Mouse (Mus musculus): ENCODE results near the gene H2-DMb1. TPM values are rescaled to one million over a fixed set of nuclear protein-coding genes. Genes with fewer than 3 reads are reported as not detected.

H2-DMb1 gene
- polyA plus RNA-seq, 1 experiment from 2014 or later: 2.6 TPM

- TF ChIP-seq CTCF (IDR thresholded peaks at IDR 0.05; ENCODE audit: low read depth) (peak; percentile 50), EP300 (optimal IDR thresholded peaks at IDR 0.05) (no peak)
- Histone ChIP-seq H3K9ac (ENCODE audit: low read length) (no peak overlapping the region), H3K4me2 (replicated peaks; ENCODE audit: low read depth) (no peak overlapping the region), H3K36me3 (ENCODE audit: control insufficient read depth, insufficient read depth, low read length) (peaks cover 36% of the 10 kb centered on the region), H3K4me3 (ENCODE audit: low read depth, low read length) (no peak overlapping the region), H3K27me3 (ENCODE audit: control insufficient read depth, insufficient read depth, low read length) (no peaks in the 10 kb centered on the region), H3K9me3 (ENCODE audit: control insufficient read depth, low read length) (no peaks in the 10 kb centered on the region), H3K27ac (replicated peaks) (peak overlapping the region; percentile 20; the same call in 1 of the 2 replicates), H3K4me1 (replicated peaks; ENCODE audit: control insufficient read depth, insufficient read depth) (no peaks in the 10 kb centered on the region)
- ATAC-seq (ENCODE audit: low FRiP score, low TSS enrichment): peak; percentile 22; the same call in 1 of the 2 replicates
- 77% methylated on average over 14 of the region's 14 CpGs for WGBS
- no peak for DNase-seq (ENCODE audit: low spot score)
Measured at GRCm38 (mm10) chr17:34109038-34109805, 43.6 kb upstream of the H2-DMb1 start.

- 65% methylated on average over 3 of the region's 3 CpGs for WGBS
- TF ChIP-seq CTCF (IDR thresholded peaks at IDR 0.05; ENCODE audit: low read depth) (no peak), EP300 (optimal IDR thresholded peaks at IDR 0.05) (no peak)
- no peak overlapping the region for H3K9ac ChIP-seq (ENCODE audit: low read length)
- H3K4me2 ChIP-seq (replicated peaks; ENCODE audit: low read depth): no peak overlapping the region
- peak; percentile 49 for ATAC-seq (ENCODE audit: low FRiP score, low TSS enrichment)
- no peaks in the 10 kb centered on the region for H3K27me3 ChIP-seq (ENCODE audit: control insufficient read depth, insufficient read depth, low read length)
- H3K4me3 ChIP-seq (ENCODE audit: low read depth, low read length): no peak overlapping the region
- no peaks in the 10 kb centered on the region for H3K9me3 ChIP-seq (ENCODE audit: control insufficient read depth, low read length)
- peak overlapping the region; percentile 20; the same call in 1 of the 2 replicates for H3K27ac ChIP-seq (replicated peaks)
- H3K36me3 ChIP-seq (ENCODE audit: control insufficient read depth, insufficient read depth, low read length): peaks cover 40% of the 10 kb centered on the region
- no peaks in the 10 kb centered on the region for H3K4me1 ChIP-seq (replicated peaks; ENCODE audit: control insufficient read depth, insufficient read depth)
- no peak for DNase-seq (ENCODE audit: low spot score)
Measured at GRCm38 (mm10) chr17:34109806-34110195, 43.1 kb upstream of the H2-DMb1 start.

DNA sequence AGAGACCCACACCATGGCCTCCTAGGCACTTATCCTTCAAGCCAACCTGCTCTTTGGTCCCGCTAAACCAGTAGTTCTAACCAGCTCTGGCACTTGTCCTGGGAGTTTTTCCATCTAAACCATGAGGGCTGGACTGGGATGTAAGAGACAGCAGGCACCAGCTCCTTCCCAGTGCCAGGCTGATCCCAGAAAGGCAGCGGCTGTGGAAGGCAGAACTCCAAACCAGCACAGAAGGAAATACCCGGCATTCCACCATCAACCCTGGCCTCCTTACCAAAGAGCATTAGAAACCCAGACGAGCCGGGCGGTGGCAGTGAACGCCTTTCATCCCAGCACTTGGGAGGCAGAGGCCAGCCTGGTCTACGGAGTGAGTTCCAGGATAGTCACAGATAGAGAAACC lies 42.6 kb upstream of the H2-DMb1 start:
- TF ChIP-seq CTCF (IDR thresholded peaks at IDR 0.05; ENCODE audit: low read depth) (no peak), EP300 (optimal IDR thresholded peaks at IDR 0.05) (no peak)
- no peak overlapping the region; the same call in 1 of the 2 replicates for H3K27ac ChIP-seq (replicated peaks)
- no peak overlapping the region for H3K9ac ChIP-seq (ENCODE audit: low read length)
- H3K9me3 ChIP-seq (ENCODE audit: control insufficient read depth, low read length): no peaks in the 10 kb centered on the region
- H3K36me3 ChIP-seq (ENCODE audit: control insufficient read depth, insufficient read depth, low read length): peaks cover 46% of the 10 kb centered on the region
- H3K27me3 ChIP-seq (ENCODE audit: control insufficient read depth, insufficient read depth, low read length): no peaks in the 10 kb centered on the region
- ATAC-seq (ENCODE audit: low FRiP score, low TSS enrichment) (peak; percentile 6; the same call in 1 of the 2 replicates), DNase-seq (ENCODE audit: low spot score) (no peak)
- H3K4me2 ChIP-seq (replicated peaks; ENCODE audit: low read depth): no peak overlapping the region
- H3K4me3 ChIP-seq (ENCODE audit: low read depth, low read length): no peak overlapping the region
- H3K4me1 ChIP-seq (replicated peaks; ENCODE audit: control insufficient read depth, insufficient read depth): no peaks in the 10 kb centered on the region
- 51% methylated on average over 8 of the region's 8 CpGs for WGBS

- peaks cover 61% of the 10 kb centered on the region for H3K36me3 ChIP-seq (ENCODE audit: control insufficient read depth, insufficient read depth, low read length)
- no peaks in the 10 kb centered on the region for H3K27me3 ChIP-seq (ENCODE audit: control insufficient read depth, insufficient read depth, low read length)
- no peaks in the 10 kb centered on the region for H3K9me3 ChIP-seq (ENCODE audit: control insufficient read depth, low read length)
- H3K4me1 ChIP-seq (replicated peaks; ENCODE audit: control insufficient read depth, insufficient read depth): no peaks in the 10 kb centered on the region
- DNase-seq (ENCODE audit: low spot score) (no peak), ATAC-seq (ENCODE audit: low FRiP score, low TSS enrichment) (no peak)
- WGBS: 89% methylated on average over 7 of the region's 7 CpGs
- no peak overlapping the region for H3K9ac ChIP-seq (ENCODE audit: low read length)
- H3K4me2 ChIP-seq (replicated peaks; ENCODE audit: low read depth): no peak overlapping the region
- no peak overlapping the region for H3K27ac ChIP-seq (replicated peaks)
- no peak overlapping the region for H3K4me3 ChIP-seq (ENCODE audit: low read depth, low read length)
- TF ChIP-seq EP300 (optimal IDR thresholded peaks at IDR 0.05) (no peak), CTCF (IDR thresholded peaks at IDR 0.05; ENCODE audit: low read depth) (no peak)
Measured at GRCm38 (mm10) chr17:34114114-34114513, 38.8 kb upstream of the H2-DMb1 start.

- DNase-seq (ENCODE audit: low spot score) (no peak), ATAC-seq (ENCODE audit: low FRiP score, low TSS enrichment) (no peak)
- Histone ChIP-seq H3K27me3 (ENCODE audit: control insufficient read depth, insufficient read depth, low read length) (no peaks in the 10 kb centered on the region), H3K4me2 (replicated peaks; ENCODE audit: low read depth) (peak overlapping the region; percentile 84), H3K27ac (replicated peaks) (no peak overlapping the region), H3K9me3 (ENCODE audit: control insufficient read depth, low read length) (no peaks in the 10 kb centered on the region), H3K4me1 (replicated peaks; ENCODE audit: control insufficient read depth, insufficient read depth) (no peaks in the 10 kb centered on the region), H3K36me3 (ENCODE audit: control insufficient read depth, insufficient read depth, low read length) (peaks cover 48% of the 10 kb centered on the region), H3K4me3 (ENCODE audit: low read depth, low read length) (peak overlapping the region; percentile 94), H3K9ac (ENCODE audit: low read length) (peak overlapping the region; percentile 59)
- no peak for TF ChIP-seq EP300 (optimal IDR thresholded peaks at IDR 0.05)
- no peak for TF ChIP-seq CTCF (IDR thresholded peaks at IDR 0.05; ENCODE audit: low read depth)
- WGBS: 17% methylated on average over 7 of the region's 7 CpGs
Measured at GRCm38 (mm10) chr17:34116736-34117370, 36.0 kb upstream of the H2-DMb1 start.

All from stomach, postnatal 0 days (tissue).